Mouse (Mus musculus) spleen, adult 2 months (tissue): Measurements from ENCODE around the gene Lix1l. TPM values are rescaled to one million over a fixed set of nuclear protein-coding genes. Genes with fewer than 3 reads are reported as not detected.
A peak's percentile ranks its signal among the peaks of the same experiment; 100 is the strongest.

ENCODE experiments used
- DNase-seq, 2 experiments: peaks; one replicate each; pipeline versions ENCODE4 v3.0.0 to v3.0.0-alpha.2; 2012 to 2021; ENCODE audit warnings: low spot score in 2 of 2, low read depth in 1 of 2
- H3K27ac ChIP-seq: fragments of 200-500 bp; 2 replicates; pipeline ENCODE4 v1.5.1; 2012; ENCODE audit warnings: low read length, inconsistent platforms; ENCODE audit not compliant: insufficient read depth
- H3K27me3 ChIP-seq: fragments of 200-500 bp; 2 replicates; pipeline ENCODE4 v1.6.1; 2012; ENCODE audit warnings: mild to moderate bottlenecking, moderate library complexity, low read length, inconsistent platforms; ENCODE audit not compliant: control insufficient read depth, insufficient read depth
- H3K36me3 ChIP-seq: fragments of 200-500 bp; 2 replicates; pipeline ENCODE4 v1.6.1; 2012; ENCODE audit warnings: mild to moderate bottlenecking, low read length, inconsistent platforms; ENCODE audit not compliant: control insufficient read depth, insufficient read depth
- H3K4me1 ChIP-seq: fragments of 200-500 bp; 2 replicates; pipeline ENCODE4 v1.6.1; 2011; ENCODE audit warnings: inconsistent platforms; ENCODE audit not compliant: control insufficient read depth, insufficient read depth, insufficient read length
- H3K4me3 ChIP-seq: fragments of 200-500 bp; 2 replicates; pipeline ENCODE4 v1.5.1; 2011; ENCODE audit warnings: mild to moderate bottlenecking, inconsistent platforms; ENCODE audit not compliant: insufficient read depth, insufficient read length; ENCODE audit errors: extremely low read depth
- CTCF ChIP-seq: fragments of 200-500 bp; IDR thresholded peaks from 2 replicates; pipeline ENCODE4 v1.5.1; 2011; ENCODE audit warnings: mild to moderate bottlenecking, inconsistent platforms; ENCODE audit not compliant: insufficient read depth, insufficient read length, insufficient replicate concordance; ENCODE audit errors: extremely low read depth
- POLR2A ChIP-seq: fragments of 200-500 bp; IDR thresholded peaks from 2 replicates; pipeline ENCODE4 v1.6.1; 2011; ENCODE audit warnings: low read depth, low read length, inconsistent platforms
- whole genome bisulfite sequencing: fragments of 180-500 bp; shearing (Covaris S2); methylation state at CpG from one replicate; pipeline ENCODE4 v1.1.7; 2018; 5-methylcytosine and 5-hydroxymethylcytosine counted together
- polyA plus RNA-seq: library from polyadenylated mRNA; depleted of rRNA; stranded (reverse); fragments of >200 nt; gene quantifications from 2 replicates; pipeline ENCODE4 v1.2.3, GENCODE M21; 2012

Gene Lix1l
- polyA plus RNA-seq, 1 experiment: 5.8 TPM

GRCm38 (mm10) chr3:96556651-96557635 lies 44.0 kb upstream of the Lix1l start:
- peaks cover 26% of the 10 kb centered on the region for H3K36me3 ChIP-seq
- 1% methylated on average over 22 of the region's 22 CpGs for WGBS
- DNase-seq: peak in 1 of 2 experiments; percentile 52

GRCm38 (mm10) chr3:96557694-96558093 lies 43.3 kb upstream of the Lix1l start, which contains the start of gene Txnip:
Gene Txnip, plus strand, starts transcription at chr3:96557957.
- peak; percentile 98 to 100 for DNase-seq
- Histone ChIP-seq H3K4me3 (peak within 1 kb of the TSS; percentile 99), H3K27ac (peak within 1 kb of the TSS; percentile 99), H3K4me1 (peaks cover 24% of the 10 kb centered on the region; the same call in 1 of the 2 replicates), H3K27me3 (no peaks in the 10 kb centered on the region), H3K36me3 (peaks cover 26% of the 10 kb centered on the region)
- WGBS: under 1% methylated on average over 26 of the region's 26 CpGs
- peak; percentile 99 for TF ChIP-seq POLR2A
- TF ChIP-seq CTCF: peak; percentile 34; the same call in 1 of the 2 replicates

More at GRCm38 (mm10) chr3:96556651-96557635, 44.0 kb upstream of the Lix1l start:
- TF ChIP-seq CTCF (no peak), POLR2A (peak; percentile 73)
- H3K4me3 ChIP-seq: peak overlapping the region; percentile 69
- no peaks in the 10 kb centered on the region for H3K27me3 ChIP-seq
- peak overlapping the region; percentile 99 for H3K27ac ChIP-seq
- peaks cover 19% of the 10 kb centered on the region; the same call in 1 of the 2 replicates for H3K4me1 ChIP-seq

- peak overlapping the region; percentile 99 for H3K4me3 ChIP-seq
- no peaks in the 10 kb centered on the region for H3K27me3 ChIP-seq
- H3K27ac ChIP-seq: peak overlapping the region; percentile 99
- TF ChIP-seq POLR2A (no peak), CTCF (no peak)
- peaks cover 26% of the 10 kb centered on the region for H3K36me3 ChIP-seq
- under 1% methylated on average over 17 of the region's 17 CpGs for WGBS
- peak in 1 of 2 experiments; percentile 35 for DNase-seq
- peaks cover 27% of the 10 kb centered on the region; the same call in 1 of the 2 replicates for H3K4me1 ChIP-seq
Measured at GRCm38 (mm10) chr3:96558159-96558558, 42.8 kb upstream of the Lix1l start.

GRCm38 (mm10) chr3:96558668-96559196 lies 42.2 kb upstream of the Lix1l start:
- Histone ChIP-seq H3K27ac (peak overlapping the region; percentile 99), H3K4me1 (peaks cover 30% of the 10 kb centered on the region; the same call in 1 of the 2 replicates), H3K27me3 (no peaks in the 10 kb centered on the region), H3K36me3 (peaks cover 26% of the 10 kb centered on the region), H3K4me3 (peak overlapping the region; percentile 99)
- no peak for DNase-seq
- WGBS: 1% methylated on average over 10 of the region's 10 CpGs
- TF ChIP-seq POLR2A: no peak
- no peak for TF ChIP-seq CTCF

GRCm38 (mm10) chr3:96559398-96559910 lies 41.5 kb upstream of the Lix1l start:
- TF ChIP-seq POLR2A (no peak; the same call in 1 of the 2 replicates), CTCF (no peak)
- WGBS: under 1% methylated on average over 12 of the region's 12 CpGs
- peaks cover 37% of the 10 kb centered on the region; the same call in 1 of the 2 replicates for H3K4me1 ChIP-seq
- H3K36me3 ChIP-seq: peaks cover 26% of the 10 kb centered on the region
- no peak for DNase-seq
- H3K27me3 ChIP-seq: no peaks in the 10 kb centered on the region
- peak overlapping the region; percentile 99 for H3K4me3 ChIP-seq
- H3K27ac ChIP-seq: peak overlapping the region; percentile 99
